Mouse (Mus musculus): ENCODE data around the gene Emc1.

DNA sequence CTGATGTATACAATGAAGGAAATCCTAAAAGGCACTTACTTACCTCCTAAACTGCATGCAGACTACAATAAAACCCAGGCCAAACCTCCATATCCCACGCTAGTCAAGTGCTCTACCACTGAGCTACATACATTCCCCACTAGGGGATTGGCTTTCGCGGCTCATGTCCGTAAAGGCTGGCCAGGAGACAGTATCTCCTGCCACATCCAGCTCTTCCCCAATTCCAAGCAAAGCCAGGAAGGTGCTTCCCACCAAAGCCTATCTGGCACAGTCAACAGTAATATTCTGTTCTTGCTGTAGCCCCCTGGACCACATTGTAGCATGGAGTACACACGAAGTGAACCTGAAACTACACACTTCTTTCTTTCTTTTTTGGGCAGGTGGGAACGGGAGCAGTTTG is 42.7 kb upstream of the Emc1 start:
- TF ChIP-seq CTCF (IDR thresholded peaks at IDR 0.05; ENCODE audit: low read depth) (peak; percentile 41), EP300 (optimal IDR thresholded peaks at IDR 0.05) (no peak)

All from stomach, postnatal 0 days (tissue).